Mouse (Mus musculus) layer of hippocampus, adult 9-10 months (tissue): ENCODE data around the gene Ddx3x.
"Not testable (repeated sequence)": the region's sequence is repeated elsewhere in the genome, so short reads cannot be mapped to it uniquely, and the experiment has no call there.

Experiments
- DNase-seq: peaks from one replicate; pipeline ENCODE4 v3.0.0; 2022; ENCODE audit warnings: low spot score

Gene Ddx3x

GRCm38 (mm10) chrX:13281329-13282088 is 739 bp downstream of the Ddx3x start:
- peak; percentile 60 for DNase-seq

DNA sequence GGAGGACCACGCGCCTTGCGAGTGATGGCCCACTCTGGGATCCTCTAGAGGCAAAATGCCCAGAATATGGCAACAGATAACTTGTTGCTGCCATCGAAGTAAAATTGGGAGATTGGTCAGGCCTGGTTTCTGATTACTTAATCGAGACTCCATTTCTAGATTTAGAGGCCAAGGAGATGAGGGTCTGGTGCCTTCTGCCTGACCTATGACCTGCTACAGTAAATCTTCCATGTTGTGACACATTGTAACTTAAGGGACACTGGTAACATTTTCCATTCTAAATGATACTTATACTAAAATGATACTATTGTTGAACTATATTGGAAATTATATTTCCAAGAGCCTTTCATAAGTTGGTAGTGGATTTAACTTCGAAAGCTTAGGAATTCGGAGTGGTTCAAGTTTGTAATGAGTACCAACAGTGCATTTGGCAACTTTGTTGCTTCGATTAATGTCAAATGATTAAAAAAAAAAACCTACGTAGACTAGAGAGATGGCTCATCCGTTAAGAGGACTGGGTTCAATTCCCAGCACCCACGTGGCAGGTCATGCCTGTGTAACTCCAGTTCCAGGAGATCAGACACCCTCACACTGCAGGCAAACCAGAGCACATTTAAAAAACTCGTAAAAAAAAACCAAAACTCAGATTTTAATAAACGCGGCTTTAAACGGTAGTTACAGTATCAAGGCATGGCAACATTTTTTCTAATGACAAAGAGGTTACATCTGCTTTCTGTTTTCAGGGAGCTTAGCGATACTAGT is 1.5 kb downstream of the Ddx3x start:
- DNase-seq, result no peak

DNA sequence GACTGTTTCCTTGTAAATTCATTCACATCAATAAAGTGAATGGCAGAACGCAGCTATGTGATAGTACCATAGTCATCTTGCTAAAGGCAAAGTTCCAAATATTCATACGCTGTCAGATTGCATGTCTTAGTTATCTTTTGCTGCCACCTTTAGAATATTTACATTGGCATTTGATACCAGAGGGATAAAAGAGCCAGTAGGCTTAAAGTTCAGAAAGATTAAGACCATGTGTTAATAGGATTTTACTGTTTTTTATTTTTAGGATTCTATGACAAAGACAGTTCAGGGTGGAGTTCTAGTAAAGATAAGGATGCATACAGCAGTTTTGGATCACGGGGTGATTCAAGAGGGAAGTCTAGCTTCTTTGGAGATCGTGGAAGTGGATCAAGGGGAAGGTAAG is 5.0 kb downstream of the Ddx3x start:
- no peak for DNase-seq

GRCm38 (mm10) chrX:13294505-13295228 is 13.9 kb downstream of the Ddx3x start:
- no peak for DNase-seq

DNA sequence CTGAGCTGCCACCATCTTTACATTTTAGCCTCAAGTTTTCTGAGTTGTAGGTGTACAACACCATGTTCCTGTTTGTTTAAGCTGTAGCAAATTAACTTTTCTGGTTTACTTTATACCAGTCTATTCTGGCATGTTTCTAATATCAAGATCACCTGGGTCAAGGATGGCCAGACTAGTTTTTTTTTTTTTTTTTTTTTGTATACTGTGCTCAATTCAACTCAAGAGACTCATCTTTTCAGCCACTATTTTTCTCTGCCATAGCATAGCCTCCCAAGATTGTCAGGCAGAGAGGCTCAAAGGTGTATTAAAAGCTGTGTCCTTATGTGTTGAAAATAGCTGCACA is 14.4 kb downstream of the Ddx3x start:
- DNase-seq, result no peak

DNA sequence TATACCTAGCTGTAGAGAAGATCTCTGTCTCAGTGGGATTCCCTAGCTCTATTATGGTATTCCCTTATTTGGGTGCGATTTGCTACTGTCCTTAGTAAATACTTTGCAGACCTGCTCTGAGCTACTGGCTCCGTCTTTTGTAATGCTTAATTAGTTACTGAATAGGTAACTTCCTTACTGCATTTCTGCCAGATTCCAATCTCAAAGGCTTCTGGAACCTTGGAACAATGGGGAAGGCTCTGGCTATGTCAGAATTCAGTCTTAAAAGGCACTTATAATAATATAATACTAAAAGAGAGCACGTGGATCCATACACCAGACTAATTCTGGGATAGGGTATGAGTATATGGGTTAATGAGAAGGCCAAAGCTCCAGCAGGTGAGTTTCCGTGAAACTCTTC is 15.5 kb downstream of the Ddx3x start:
- DNase-seq, result not testable (repeated sequence)

GRCm38 (mm10) chrX:13306190-13306589 is 25.4 kb downstream of the Ddx3x start:
- no peak for DNase-seq

- DNase-seq, result no peak
Measured at GRCm38 (mm10) chrX:13311396-13311795, 30.6 kb downstream of the Ddx3x start.

DNA sequence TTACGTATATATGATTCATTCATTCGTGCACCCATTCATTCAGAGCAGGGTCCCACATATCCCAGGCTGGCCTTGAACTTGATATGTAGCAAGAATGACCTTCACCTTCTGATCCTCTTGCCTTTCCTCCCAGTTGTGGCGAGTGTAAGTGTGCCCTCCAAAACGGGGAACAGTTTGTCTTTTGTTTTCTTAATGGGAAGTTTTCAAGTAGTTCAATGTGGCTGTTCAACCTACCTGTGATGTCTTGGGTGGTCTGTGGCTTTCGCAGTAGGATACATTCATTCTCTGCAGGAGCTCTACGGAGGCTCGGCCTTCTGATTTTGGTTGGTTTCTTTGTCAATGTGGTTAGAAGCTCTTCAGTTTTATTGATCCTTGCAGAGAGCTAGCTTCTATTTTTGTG is 48.8 kb downstream of the Ddx3x start:
- DNase-seq, result no peak
